Mouse (Mus musculus) thymus, adult 2 months (tissue): ENCODE measurements around the gene Apba2.

Source experiments
- CTCF ChIP-seq: fragments of 200-500 bp; IDR thresholded peaks from 2 replicates; pipeline ENCODE4 v1.5.1; 2012; ENCODE audit warnings: mild to moderate bottlenecking, control low read depth, low read length, moderate library complexity, borderline replicate concordance; ENCODE audit not compliant: control insufficient read depth, poor library complexity, insufficient read depth; ENCODE audit errors: extremely low read depth
- POLR2A ChIP-seq: fragments of 200-500 bp; IDR thresholded peaks from 2 replicates; pipeline ENCODE4 v1.6.1; 2012; ENCODE audit warnings: mild to moderate bottlenecking, low read length, control low read depth, moderate library complexity; ENCODE audit not compliant: control insufficient read depth, poor library complexity, insufficient read depth; ENCODE audit errors: extremely low read depth

DNA sequence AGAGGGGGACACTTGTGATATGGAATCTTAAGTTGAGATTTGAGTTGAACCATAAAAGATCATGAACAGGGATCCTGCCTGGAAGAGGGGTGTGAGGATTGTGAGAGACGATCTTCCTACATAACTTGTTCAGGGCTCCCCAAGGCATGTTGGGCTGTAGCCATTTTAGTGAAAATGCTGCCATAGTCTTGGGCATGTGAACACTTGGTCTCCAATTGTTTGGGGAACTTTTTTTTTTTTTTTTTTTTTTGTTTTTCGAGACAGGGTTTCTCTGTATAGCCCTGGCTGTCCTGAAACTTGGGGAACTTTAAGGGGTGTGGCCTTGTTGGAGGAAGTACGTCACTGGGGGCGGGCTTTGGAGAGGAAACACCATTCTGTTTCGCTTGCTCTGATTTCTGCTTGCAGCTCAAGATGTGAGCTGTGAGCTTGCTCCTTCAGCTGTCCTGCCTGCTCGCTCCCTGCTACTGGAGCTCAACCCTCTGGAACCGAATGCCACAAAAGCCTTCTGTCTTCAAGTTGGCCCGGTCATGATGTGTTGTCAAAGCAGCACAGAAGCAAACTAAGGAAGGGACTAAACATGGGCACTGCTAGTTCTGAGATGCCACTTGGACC is 269.4 kb downstream of the Apba2 start:
- TF ChIP-seq CTCF (no peak), POLR2A (no peak)
